Mouse (Mus musculus): ENCODE measurements around the gene Krtap4-7.

DNA sequence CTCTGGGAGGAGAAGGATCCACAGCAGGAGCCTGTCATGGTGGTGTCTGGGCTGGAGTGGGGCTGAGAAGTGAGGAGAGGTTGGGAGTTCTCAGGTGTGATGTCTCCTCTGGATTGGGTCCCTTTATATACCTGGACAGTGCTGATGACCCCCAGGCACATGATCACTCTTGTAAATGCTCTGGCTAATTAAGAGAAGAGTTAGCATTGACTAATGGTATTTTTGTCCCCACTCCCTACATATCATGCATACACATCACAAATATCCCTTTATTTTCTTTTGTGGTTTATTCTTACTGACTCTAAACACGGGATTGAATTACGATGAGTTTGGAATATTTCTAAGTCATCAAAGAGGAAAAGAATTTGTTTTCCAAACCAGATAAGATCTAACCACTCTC lies 23.6 kb downstream of the Krtap4-7 start, which contains the start of gene Gm11562:
- TF ChIP-seq CTCF (conservative IDR thresholded peaks at IDR 0.05; ENCODE audit: insufficient read depth, insufficient read length, low read depth, low read length) (no peak), POLR2A (IDR thresholded peaks at IDR 0.05; ENCODE audit: low read depth, low read length) (no peak)
